ENCODE assay signal across 25 mouse cellular contexts in genomic region chr5:75969887-75970286, GRCm38 (mm10). TPM values are rescaled to one million over a fixed set of nuclear protein-coding genes. Genes with fewer than 3 reads are reported as not detected.
A peak's percentile ranks its signal among the peaks of the same experiment; 100 is the strongest.
DNase-seq lines count a peak whose midpoint lies in the region; ATAC-seq and TF ChIP-seq lines count a peak whose summit lies in the region.
"Had no signal": no experiment of that assay in that cellular context is flagged by ENCODE, and none has a peak within 500 bp of the region (broad histone marks: within the 10 kb centered on the region; RNA-seq: fewer than 3 reads in every experiment).

No protein-coding gene starts in this region.

- TF ChIP-seq CTCF in heart, postnatal 0 days (IDR thresholded peaks at IDR 0.05; ENCODE audit: low read depth): no peak

- ATAC-seq in heart, postnatal 0 days (ENCODE audit: insufficient read depth, low read depth): peak; percentile 68; the same call in 1 of the 2 replicates
- 0 out of 2 replicates have a peak, but pooled peaks have one; percentile 11 for ATAC-seq in limb, embryonic 13.5 days (ENCODE audit: low FRiP score, low read depth)
- ATAC-seq in monocyte, adult 5-6 weeks (replicated peaks; ENCODE audit: insufficient number of reproducible peaks, low FRiP score, low TSS enrichment, poor library complexity, severe bottlenecking): no peak
- ATAC-seq: CD4-positive, CD25-positive, alpha-beta regulatory T cell, adult 4 months; forebrain, embryonic 14.5 days; forebrain, postnatal 0 days; hindbrain, embryonic 16.5 days; intestine, embryonic 16.5 days had no signal

- DNase-seq in heart, adult 11 months: peak; percentile 96
- DNase-seq in heart, postnatal 36 days: no peak
- no peak for DNase-seq in heart, postnatal 0 days (ENCODE audit: low spot score)
- no peak for DNase-seq in heart, embryonic 10.5 days (ENCODE audit: low spot score)
- DNase-seq in limb, embryonic 10.5 days (ENCODE audit: low spot score): no peak
- DNase-seq: adrenal gland, adult 2 months; adrenal gland, postnatal 14 days; cerebellum, adult 11-12 months; cerebellum, adult 8-10 months; cerebellum, postnatal 10 days; cerebellum, postnatal 36 days; forebrain, postnatal 0 days; gastrocnemius, postnatal 36 days had no signal

- TF ChIP-seq EP300 in heart, postnatal 0 days (IDR thresholded peaks at IDR 0.05; ENCODE audit: low read depth): no peak

- H3K4me2 ChIP-seq in heart, postnatal 0 days (ENCODE audit: low read depth, low read length): no peak overlapping the region
- H3K4me2 ChIP-seq in limb, embryonic 13.5 days (replicated peaks): no peak overlapping the region
- H3K4me2 ChIP-seq: embryonic facial prominence, embryonic 12.5 days; embryonic facial prominence, embryonic 15.5 days; hindbrain, embryonic 13.5 days had no signal

- H3K9me3 ChIP-seq in heart, postnatal 0 days (replicated peaks; ENCODE audit: control insufficient read depth, low read length): no peaks in the 10 kb centered on the region
- H3K9me3 ChIP-seq in heart, embryonic 10.5 days: no peaks in the 10 kb centered on the region
- no peaks in the 10 kb centered on the region for H3K9me3 ChIP-seq in limb, embryonic 13.5 days
- no peaks in the 10 kb centered on the region for H3K9me3 ChIP-seq in limb, embryonic 10.5 days (replicated peaks)
- H3K9me3 ChIP-seq: embryonic facial prominence, embryonic 12.5 days; embryonic facial prominence, embryonic 15.5 days; hindbrain, embryonic 10.5 days; hindbrain, embryonic 13.5 days had no signal

- H3K27ac ChIP-seq in heart, postnatal 0 days (ENCODE audit: low read depth): peak overlapping the region; percentile 43
- H3K27ac ChIP-seq in heart, embryonic 10.5 days: no peak overlapping the region
- no peak overlapping the region for H3K27ac ChIP-seq in limb, embryonic 13.5 days
- H3K27ac ChIP-seq in limb, embryonic 10.5 days: no peak overlapping the region
- peak overlapping the region; percentile 90 for H3K27ac ChIP-seq in brown adipose tissue, adult 24 weeks (replicated peaks; ENCODE audit: low read depth, low read length)
- H3K27ac ChIP-seq: embryonic facial prominence, embryonic 12.5 days; embryonic facial prominence, embryonic 15.5 days; hindbrain, embryonic 10.5 days; hindbrain, embryonic 13.5 days had no signal

- H3K36me3 ChIP-seq in heart, postnatal 0 days (replicated peaks; ENCODE audit: control insufficient read depth, insufficient read depth, low read length): peaks cover 17% of the 10 kb centered on the region
- H3K36me3 ChIP-seq in heart, embryonic 10.5 days: peaks cover 30% of the 10 kb centered on the region; the same call in 1 of the 2 replicates
- H3K36me3 ChIP-seq in limb, embryonic 13.5 days: no peaks in the 10 kb centered on the region
- H3K36me3 ChIP-seq in limb, embryonic 10.5 days: no peaks in the 10 kb centered on the region
- H3K36me3 ChIP-seq: embryonic facial prominence, embryonic 12.5 days; embryonic facial prominence, embryonic 15.5 days; hindbrain, embryonic 10.5 days; hindbrain, embryonic 13.5 days had no signal

- no peak overlapping the region for H3K4me3 ChIP-seq in heart, postnatal 0 days (ENCODE audit: low read depth, low read length)
- H3K4me3 ChIP-seq in heart, embryonic 10.5 days: no peak overlapping the region
- H3K4me3 ChIP-seq in limb, embryonic 13.5 days: no peak overlapping the region
- no peak overlapping the region for H3K4me3 ChIP-seq in limb, embryonic 10.5 days
- no peak overlapping the region for H3K4me3 ChIP-seq in brown adipose tissue, adult 24 weeks (ENCODE audit: insufficient read depth, low read depth, low read length)
- H3K4me3 ChIP-seq: embryonic facial prominence, embryonic 12.5 days; embryonic facial prominence, embryonic 15.5 days; hindbrain, embryonic 10.5 days; hindbrain, embryonic 13.5 days had no signal

- WGBS in heart, postnatal 0 days: 30% methylated on average over 3 of the region's 3 CpGs
- 26% methylated on average over 3 of the region's 3 CpGs for WGBS in heart, embryonic 10.5 days
- WGBS in limb, embryonic 13.5 days: 20% methylated on average over 3 of the region's 3 CpGs
- 45% methylated on average over 3 of the region's 3 CpGs for WGBS in limb, embryonic 10.5 days

- no peaks in the 10 kb centered on the region for H3K4me1 ChIP-seq in heart, postnatal 0 days (ENCODE audit: control insufficient read depth, insufficient read depth)
- H3K4me1 ChIP-seq in heart, embryonic 10.5 days: no peaks in the 10 kb centered on the region; the same call in 1 of the 2 replicates
- 0 out of 2 replicates have a peak, but pooled peaks cover 3% of the 10 kb centered on the region for H3K4me1 ChIP-seq in limb, embryonic 13.5 days
- H3K4me1 ChIP-seq in limb, embryonic 10.5 days: no peaks in the 10 kb centered on the region
- H3K4me1 ChIP-seq in brown adipose tissue, adult 24 weeks (ENCODE audit: control insufficient read depth, insufficient read depth, insufficient read length, low read length): peaks cover 20% of the 10 kb centered on the region; the same call in 1 of the 2 replicates
- H3K4me1 ChIP-seq: embryonic facial prominence, embryonic 12.5 days; embryonic facial prominence, embryonic 15.5 days had no signal

- no peak overlapping the region for H3K9ac ChIP-seq in heart, postnatal 0 days (replicated peaks; ENCODE audit: low read depth, low read length)
- no peak overlapping the region for H3K9ac ChIP-seq in limb, embryonic 13.5 days
- H3K9ac ChIP-seq: embryonic facial prominence, embryonic 12.5 days; embryonic facial prominence, embryonic 15.5 days; forebrain, postnatal 0 days; hindbrain, embryonic 13.5 days had no signal

- intact Hi-C loops in heart, postnatal 36 days (cut with DNase I): loop anchor here (10.0 kb wide), 1 partner anchor 145 kb away; no protein-coding TSS in a partner anchor

- H3K27me3 ChIP-seq in heart, postnatal 0 days (ENCODE audit: control insufficient read depth, insufficient read depth, low read length): no peaks in the 10 kb centered on the region
- H3K27me3 ChIP-seq in heart, embryonic 10.5 days (ENCODE audit: insufficient read depth, poor library complexity, severe bottlenecking): no peaks in the 10 kb centered on the region; the same call in 1 of the 2 replicates
- H3K27me3 ChIP-seq in limb, embryonic 13.5 days: peaks cover 6% of the 10 kb centered on the region
- peaks cover 7% of the 10 kb centered on the region; the same call in 1 of the 2 replicates for H3K27me3 ChIP-seq in limb, embryonic 10.5 days (ENCODE audit: low read depth, poor library complexity, severe bottlenecking)
- H3K27me3 ChIP-seq: hindbrain, embryonic 13.5 days had no signal

RNA-seq across cellular contexts. Expression of gene Kdr, which starts 8.4 kb away (rescaled TPM):
- total RNA-seq in heart, postnatal 36 days (2021): 100 to 1,000 TPM in 1 of 2 experiments, 10 to 100 TPM in 1; 80.1 to 100 TPM
- total RNA-seq in heart, postnatal 0 days (2014; rRNA removed; ENCODE audit: low replicate concordance): 50.9 and 60.1 TPM in 2 replicates
- polyA plus RNA-seq in heart, postnatal 0 days (2015; fragmentation: Nextera tagmentation; extraction: Ambion mirVana): 27.4 and 30.8 TPM in 2 replicates
- polyA plus RNA-seq in heart, embryonic 10.5 days (2016; fragmentation: Nextera tagmentation; extraction: Ambion mirVana): 36.7 and 48.1 TPM in 2 replicates
- polyA plus RNA-seq in limb, embryonic 13.5 days (2015; fragmentation: Nextera tagmentation; extraction: Ambion mirVana): 22.5 TPM in 2 replicates
- 25.7 and 25.8 TPM in 2 replicates for polyA plus RNA-seq in limb, embryonic 10.5 days (2016; fragmentation: Nextera tagmentation; extraction: Ambion mirVana)
- polyA plus RNA-seq in brown adipose tissue, adult 24 weeks (2012; ENCODE audit: insufficient read depth, insufficient read length, missing spikeins): 22.0 and 39.9 TPM in 2 replicates
- not detected in 3 replicates for total RNA-seq in monocyte, adult 5-6 weeks (2017)
- total RNA-seq: MEL had no signal

Comparison
In these comparisons a context has a peak if more than half of its experiments do, and no peak if none do; other contexts are left out.
1. H3K27ac ChIP-seq: peak in heart, postnatal 0 days (single experiment) and brown adipose tissue, adult 24 weeks (single experiment); none in heart, embryonic 10.5 days (single experiment), limb, embryonic 13.5 days (single experiment) and limb, embryonic 10.5 days (single experiment).